Mouse (Mus musculus) A20 (cell line): ENCODE data around the gene Rpl13a.
"Not testable (repeated sequence)": the region's sequence is repeated elsewhere in the genome, so short reads cannot be mapped to it uniquely, and the experiment has no call there.

Experiments used
- DNase-seq: peaks from one replicate; pipeline ENCODE4 v3.0.0-alpha.2; 2011; ENCODE audit warnings: low read depth, low spot score

The Rpl13a gene

DNA sequence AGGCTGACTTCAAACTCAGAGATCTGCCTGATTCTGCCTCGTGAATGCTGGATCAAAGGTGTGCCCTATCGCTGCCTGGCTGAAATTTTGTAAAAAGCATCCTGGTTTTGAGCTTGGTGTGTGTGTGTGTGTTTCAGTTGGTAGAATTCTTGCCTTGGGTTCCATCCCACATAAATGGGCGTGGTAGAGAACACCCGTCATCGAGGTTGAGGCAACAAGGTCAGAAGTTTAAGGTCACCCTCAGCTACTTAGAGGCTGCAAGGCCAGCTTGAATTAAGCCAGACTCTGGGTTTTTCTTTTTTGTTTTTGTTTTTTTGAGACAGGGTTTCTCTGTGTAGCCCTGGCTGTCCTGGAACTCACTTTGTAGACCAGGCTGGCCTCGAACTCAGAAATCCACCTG lies 10.2 kb downstream of the Rpl13a start:
- DNase-seq = no peak

DNA sequence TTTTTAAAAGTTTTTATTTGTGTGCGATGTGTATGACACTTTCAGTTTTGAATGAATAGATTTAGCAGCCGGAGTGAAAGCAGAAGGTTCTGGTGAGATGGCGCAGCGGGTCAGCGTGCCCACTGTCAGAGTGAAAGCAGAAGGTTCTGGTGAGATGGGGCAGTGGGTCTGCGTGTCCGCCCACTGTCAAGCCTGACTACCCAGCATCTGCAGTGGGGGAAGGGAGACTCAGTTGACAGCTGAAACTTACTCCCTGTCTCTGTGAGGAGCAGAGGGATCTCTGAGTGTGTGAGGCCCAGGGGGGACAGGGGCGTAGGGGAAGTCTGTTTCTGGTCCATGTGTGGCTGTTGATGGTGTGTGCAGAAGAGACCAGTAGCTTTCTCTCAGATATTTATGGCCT lies 11.0 kb downstream of the Rpl13a start:
- DNase-seq = peak; percentile 89

DNA sequence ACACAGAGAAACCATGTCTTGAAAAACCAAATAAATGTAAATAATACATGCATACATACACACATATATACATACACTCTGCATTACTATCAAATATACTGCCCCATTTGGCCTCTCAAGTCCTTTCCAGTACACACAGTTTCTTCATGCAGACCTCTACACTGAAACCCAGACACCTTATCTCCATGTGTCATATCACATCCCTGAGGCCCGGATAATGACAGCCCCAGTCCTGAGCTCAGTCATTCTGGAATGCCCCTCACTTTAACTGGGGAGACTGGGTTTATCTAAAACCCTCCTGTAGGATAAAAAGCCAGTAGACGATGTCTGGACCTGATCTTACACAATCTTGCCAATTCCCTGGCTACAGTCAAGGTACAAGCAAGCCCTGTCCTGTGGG lies 15.1 kb downstream of the Rpl13a start:
- DNase-seq = no peak

DNA sequence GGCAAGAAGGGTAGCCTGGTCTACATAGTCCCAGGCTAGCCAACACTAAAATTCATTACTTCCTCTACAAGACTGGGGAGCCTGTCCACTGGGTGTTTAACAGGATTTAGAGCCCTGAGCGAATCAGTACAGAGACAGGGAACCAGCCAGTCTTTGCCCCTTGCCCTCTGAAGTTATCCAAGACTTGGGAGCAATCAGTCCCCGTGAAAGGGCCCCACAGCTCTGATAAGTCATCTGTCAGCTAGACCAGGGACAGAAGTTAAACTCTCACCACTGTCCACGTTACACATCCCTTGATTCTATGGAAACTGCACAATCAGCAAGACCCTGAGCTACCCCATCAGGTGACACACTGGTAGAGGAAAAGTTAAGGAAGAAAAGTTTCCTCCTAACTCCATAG lies 16.0 kb downstream of the Rpl13a start:
- DNase-seq = no peak

DNA sequence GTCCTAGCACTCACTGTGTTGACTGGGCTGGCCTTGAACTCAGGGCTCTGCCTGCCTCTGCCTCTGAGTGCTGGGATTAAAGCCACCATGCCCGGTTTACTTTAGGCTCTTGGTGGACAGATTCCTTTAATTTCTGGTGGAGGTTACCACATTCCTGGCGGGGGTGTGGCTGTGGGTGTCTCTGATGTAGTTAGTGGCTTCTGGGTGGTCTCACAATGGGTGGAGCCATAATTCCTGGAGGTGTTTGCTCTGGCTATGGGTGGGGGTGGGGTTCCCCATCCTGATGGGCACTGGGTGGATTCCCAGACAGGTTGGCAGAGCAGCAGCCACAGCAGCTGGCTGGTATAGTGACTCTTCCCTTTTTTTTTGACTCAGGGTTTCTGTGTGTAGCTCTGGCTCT lies 16.6 kb downstream of the Rpl13a start:
- DNase-seq = no peak

DNA sequence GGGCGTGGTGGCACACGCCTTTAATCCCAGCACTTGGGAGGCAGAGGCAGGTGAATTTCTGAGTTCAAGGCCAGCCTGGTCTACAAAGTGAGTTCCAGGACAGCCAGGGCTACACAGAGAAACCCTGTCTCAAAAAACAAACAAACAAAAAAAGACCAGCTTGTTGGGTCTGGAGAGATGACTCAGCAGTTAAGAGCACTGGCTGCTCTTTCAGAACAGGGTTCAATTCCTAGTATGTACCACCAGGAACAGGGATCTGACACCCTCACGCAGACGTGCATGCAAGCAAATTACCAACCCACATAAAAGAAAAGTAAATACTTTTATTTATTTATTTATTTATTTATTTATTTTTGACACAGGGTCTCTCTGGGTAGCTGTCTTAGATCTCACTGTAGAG lies 18.5 kb downstream of the Rpl13a start:
- not testable (repeated sequence) for DNase-seq

DNA sequence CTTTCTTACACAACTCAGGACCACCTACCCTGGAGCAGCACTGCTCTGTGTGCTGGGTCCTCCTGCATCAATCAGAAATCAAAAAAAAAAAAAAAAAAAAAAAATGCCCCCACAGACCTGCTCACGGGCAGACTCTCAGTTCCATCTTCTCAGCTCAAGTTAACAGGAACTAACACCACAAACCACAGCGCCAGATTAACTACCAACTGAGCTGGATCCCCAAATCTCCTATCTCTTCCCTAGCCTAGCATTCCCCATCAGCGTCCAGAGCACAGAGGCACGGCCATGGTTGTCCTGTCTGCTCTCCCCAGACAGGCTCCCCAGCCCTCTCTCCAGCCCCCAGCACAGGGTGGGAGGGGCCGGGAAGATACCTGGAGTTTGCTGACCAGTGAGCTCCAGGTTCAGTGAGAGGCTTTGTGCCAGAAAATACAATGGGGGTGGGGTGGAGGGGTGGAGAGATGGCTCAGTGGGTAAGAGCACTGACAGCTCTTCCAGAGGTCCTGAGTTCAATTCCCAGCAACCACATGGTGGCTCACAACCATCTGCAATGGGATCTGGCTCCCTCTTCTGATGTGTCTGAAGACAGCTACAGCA lies 21.4 kb downstream of the Rpl13a start:
- no peak for DNase-seq

DNA sequence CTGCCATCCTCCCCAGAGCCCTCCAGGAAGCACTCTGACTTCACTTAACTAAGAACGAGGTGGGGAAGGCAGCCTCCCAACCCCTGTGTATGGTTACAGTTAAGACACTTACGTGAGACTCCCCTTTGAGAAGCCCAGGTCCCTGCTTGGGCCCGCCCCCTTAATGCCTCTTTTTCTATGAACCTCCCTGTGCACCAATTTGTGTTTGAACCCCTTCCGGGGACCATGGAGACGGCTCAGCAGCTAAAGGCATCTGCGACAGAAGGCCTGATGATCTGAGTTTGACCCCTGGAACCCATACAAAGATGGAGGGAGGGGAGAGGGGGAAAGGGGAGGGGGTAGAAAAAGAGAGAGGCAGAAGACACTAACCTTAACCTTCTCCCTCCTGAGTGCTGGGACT lies 22.1 kb downstream of the Rpl13a start:
- no peak for DNase-seq

DNA sequence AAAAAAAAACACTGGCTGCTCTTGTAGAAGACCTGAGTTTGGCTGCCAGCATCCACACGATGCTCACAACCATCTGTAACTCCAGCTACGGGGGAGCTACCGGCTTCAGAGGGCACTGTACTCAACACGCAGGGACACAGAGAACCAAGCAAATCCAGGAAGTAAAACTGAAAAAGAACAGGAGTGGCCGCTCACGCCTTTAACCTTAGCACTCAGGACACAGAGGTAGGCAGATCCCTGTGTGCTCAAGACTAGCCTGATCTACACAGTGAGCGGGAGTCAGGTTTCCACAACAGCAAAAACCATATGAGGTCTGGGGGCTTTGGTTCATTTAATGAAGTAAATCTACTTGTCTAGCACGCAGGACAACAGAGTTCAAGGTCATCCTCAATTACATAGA lies 23.1 kb downstream of the Rpl13a start:
- no peak for DNase-seq

DNA sequence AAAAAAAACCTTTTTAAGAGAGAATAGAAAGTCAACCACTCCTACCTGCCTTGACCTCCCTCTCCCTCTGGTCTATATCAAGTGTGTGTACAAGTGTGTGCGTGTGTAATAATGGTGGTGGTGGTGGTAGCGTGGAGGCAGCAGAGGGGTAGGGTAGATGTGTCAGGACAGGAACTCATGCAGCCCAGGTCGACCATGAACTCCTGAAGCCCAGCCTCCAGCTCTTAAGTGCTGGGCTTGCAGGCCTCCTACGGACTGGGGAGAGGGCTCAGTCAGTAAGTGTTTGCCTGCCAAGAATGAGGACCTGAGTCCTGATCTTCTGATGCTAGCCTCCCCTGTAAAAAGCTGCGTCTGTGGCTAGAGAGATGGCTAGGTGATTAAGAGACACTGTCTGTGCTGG lies 23.6 kb downstream of the Rpl13a start:
- no peak for DNase-seq

DNA sequence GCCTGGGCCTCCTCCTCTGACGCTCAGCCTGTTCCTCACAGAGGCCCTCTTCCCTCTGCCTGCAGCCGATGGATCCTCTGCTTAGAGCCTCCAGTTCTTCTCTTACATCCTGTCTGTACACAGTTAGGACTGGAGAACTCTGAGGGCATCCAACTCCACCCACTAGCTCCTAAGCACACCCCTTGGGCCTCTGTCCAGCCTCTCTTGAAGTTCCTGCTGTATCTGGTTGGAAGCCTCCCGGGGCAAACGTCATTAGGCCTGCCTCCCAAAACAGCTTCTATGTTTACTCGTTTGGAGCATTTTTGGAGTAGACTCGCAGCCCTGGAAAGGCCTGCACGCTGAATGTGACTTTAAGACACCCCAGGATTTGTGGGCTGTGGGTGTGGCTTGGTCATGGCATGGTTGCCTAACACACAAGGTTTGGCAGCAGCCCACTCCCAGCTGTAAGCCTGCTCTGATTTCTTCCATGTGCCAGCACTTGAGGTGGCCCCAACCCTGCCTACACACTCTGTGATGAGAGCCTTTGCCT lies 24.8 kb downstream of the Rpl13a start, which contains the start of gene Fcgrt:
Gene Fcgrt, minus strand, starts transcription at position 200 of the 529 bp plus-strand sequence.
- DNase-seq = no peak

DNA sequence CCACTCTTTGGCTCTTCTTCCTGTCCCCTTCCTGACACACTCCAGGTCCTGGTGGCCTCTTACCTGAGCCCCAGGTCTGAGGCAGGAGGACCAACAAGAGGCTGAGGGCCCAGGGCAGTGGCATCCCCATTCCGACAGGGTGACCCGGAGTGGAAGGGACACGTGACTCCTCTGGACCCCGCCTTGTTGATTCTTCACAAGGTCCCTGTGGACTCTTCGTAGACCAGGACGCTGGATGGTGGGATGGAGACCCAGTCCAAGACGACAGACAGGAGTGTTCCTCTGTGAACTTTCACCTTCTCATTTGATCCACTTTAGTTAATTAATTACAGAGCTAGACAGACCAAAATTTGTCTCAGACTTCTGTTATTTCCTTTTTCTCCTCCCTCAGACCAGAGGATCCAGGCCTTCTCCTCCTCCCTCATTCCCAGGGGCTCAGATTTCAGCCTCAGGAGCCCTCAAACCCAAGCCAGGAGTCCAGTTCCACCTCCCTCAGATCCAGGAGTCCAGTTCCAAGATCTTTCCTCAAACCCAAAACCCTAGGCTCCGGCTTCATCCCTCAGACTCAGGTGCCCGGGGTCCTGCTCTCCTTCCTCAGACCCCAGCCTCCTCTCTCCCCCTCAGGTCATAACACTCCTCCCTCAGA lies 25.5 kb downstream of the Rpl13a start:
- DNase-seq = no peak

DNA sequence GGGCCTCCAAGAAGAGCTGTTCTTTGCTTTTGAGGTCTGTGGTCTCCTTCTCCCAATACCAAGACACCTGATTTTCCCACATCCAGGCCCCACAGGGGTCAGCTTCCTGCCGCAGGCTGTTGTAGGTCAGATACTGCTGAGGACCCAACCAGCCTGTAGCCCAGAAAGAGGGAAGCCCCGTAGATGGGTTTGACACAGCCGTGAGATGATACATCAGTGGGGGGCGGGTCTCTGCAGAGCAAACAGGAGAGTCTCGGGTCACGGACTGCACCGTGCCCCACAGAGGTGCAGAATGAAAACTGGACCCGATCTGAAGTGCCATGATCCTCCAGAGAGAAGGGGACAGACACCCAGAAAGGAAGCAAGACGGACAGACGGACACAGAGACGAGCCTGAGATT lies 26.1 kb downstream of the Rpl13a start:
- DNase-seq = no peak

DNA sequence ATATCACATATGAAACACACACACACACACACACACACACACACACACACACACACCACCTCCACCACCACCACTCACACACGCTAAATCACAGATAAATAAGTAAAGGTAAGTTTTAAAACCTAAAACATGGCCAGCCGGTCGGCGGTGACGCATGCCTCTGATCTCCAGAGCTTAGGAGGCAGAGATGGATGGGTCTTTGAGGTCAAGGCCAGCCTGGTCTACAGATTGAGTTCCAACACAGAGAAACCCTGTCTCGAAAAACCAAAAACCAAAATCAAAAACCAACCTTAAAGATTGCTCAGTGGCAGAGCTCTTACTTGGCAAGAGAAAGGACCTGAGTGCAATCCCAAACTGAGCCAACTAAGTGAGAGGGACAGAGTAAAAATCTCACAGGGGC lies 28.5 kb downstream of the Rpl13a start:
- DNase-seq = no peak

DNA sequence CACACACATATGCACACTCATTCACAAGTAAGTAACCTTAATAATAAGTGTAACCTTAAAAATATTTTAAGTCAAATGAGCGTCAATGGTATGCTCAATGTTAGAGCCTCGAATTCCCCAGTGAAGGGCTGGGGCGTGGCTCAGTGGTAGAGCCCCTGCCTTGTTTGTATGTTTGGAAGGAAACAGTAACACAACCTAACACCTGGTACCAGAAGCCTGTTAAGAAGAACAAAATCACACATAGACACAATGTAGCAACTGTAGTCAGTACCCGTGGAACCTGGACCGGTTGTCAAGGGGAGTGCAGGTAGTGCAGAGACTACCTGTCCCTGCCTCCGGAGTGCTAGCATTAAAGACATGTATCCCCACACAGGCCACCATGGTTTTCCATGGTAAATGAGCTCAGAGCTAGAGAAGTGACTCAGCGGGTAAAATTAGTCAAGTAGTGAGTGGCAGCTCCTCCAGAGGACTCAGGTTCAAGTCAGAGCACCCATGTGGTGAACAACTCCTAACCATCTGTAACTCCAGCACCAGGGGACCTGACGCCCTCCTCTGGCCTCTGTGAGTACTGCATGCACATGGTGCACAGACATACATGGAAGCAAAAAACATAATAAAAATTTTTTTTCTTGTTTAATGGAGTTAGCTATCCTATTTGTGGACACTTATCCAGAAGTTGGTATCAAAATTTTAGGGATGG lies 29.9 kb downstream of the Rpl13a start:
- DNase-seq = peak; percentile 51

DNA sequence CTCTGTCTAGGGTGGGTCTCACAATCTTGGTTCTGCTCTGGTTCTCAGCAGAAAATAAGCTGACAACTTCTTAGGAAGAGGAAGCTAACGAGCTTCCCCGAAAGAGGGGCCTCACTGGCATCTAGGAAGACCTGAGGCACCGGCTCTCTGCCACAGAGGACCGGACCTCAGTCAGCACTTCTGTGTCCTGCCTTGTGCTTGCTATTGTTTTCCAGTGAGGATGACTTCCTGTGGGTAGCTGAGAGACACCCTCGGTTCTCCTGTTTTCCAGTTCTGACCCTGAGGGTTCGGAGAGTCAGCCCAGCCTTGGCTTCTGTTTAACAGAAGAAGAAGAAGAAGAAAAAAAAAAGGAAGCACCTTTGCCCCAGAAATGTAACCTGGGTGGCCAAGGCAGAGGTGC lies 31.1 kb downstream of the Rpl13a start:
- no peak for DNase-seq

DNA sequence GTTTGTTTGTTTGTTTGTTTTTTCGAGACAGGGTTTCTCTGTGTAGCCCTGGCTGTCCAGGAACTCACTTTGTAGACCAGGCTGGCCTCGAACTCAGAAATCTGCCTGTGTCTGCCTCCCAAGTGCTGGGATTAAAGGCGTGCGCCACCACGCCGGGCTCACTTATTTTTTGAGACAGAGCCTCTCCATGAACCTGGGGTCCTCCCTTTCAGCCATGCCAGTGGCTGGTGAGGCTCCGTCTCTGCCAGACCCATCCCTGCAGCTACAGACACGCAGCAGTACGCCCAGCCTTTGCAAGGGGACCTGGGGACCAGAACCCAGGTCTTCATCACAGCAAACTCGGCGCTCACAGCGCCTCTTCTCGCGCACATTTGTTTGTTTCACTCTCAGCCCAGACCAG lies 32.6 kb downstream of the Rpl13a start:
- DNase-seq = not testable (repeated sequence)

DNA sequence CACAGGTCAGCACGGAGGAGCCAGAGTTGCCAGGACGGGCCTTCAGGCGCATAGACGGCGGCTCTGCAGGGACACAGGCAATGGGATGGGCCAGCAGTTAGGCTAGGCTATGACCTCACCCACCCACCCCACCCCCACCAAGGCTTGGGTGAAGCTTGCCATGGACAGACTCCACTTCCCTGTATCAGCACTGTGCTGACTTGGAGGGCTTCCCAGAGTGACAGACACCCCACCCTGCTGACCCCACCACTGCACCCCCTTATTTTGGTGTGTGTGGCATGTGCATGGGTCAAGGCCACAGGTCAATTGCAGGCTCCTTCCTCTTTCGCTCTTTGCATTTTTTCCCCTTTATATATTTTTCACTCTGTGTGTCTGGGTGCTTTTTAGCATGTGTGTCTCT lies 33.2 kb downstream of the Rpl13a start:
- peak; percentile 67 for DNase-seq

DNA sequence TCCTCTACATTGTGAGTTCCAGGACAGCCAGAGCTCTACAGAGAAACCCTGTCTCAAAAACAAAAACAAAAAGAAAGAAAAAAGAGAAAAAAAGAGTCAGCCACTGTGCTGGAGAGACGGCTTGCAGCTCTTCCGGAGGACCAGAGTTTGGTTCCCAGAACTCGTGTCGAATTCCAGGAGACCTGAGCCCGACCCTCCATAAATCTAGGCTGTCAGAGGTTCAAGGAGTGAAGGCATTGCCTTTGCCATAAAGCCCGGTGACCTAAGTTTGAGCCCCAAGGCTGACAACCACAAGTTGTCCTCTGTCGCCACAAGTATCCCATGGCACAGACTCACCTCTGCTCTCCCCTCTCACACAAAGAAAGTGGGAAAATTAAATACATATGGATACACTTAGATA lies 34.4 kb downstream of the Rpl13a start:
- DNase-seq = no peak

DNA sequence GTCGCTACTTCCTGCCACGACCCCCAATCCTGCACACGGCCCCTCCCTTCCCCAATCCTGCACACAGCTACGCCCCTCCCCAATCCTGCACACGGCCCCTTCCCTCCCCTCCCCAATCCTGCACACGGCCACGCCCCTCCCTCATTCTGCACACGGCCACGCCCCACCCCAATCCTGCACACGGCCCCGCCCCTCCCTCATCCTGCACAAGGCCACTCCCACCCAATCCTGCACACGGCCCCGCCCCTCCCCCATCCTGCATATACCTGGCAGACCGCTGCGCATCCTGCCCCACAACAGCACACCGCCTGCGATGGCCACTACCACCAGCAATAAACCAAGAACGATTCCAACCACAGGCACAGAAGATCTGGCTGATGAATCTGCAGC lies 35.0 kb downstream of the Rpl13a start:
- no peak for DNase-seq

DNA sequence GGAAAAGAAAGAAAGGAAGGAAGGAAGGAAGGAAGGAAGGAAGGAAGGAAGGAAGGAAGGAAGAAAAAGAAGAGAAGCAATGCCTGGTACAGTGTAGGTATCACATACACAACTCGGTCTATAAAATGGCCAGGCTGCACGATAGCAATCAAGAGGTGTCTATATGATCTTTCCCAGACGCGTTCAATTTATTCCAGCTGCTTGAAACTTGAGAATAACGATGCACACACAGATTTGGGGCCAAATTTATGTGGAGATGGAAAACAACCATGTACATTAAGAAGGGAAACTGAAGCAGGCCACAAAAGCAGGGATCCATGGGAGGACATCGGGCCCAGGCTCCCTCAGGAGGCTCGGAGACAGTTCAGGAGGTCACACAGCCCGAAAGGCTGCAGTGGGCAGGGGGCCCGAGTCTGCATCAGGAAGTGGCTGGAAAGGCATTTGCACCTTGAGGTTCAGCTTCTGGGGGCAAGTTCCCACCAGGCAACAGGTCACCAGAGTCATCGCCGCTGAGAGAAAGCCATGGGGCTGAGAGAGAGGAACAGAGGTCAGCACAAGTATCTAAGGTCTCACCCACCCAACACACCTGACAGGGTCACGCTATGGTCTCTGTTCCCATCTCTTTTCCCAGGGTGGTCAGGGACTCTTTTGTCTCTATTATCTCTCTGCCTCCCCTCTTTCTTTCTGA lies 35.6 kb downstream of the Rpl13a start:
- DNase-seq = no peak

DNA sequence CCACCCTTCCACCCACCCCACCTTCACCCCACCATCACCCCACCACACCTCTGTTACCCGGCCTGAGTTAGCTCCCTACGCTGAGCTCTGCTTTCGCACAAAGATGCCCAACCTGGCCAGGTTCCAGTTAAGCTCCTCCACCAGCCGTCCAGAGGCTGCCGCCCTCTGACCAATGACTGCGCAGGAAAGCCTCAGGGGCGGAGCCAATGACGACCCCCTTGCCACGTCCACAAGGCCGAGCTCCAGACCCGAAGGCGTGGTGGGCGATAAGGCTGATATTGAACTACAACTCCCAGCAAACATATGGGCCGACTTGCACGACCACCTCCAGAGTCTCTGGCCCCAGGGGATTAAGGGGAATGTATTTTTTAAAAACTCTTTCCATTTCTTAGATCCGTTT lies 36.5 kb downstream of the Rpl13a start, which contains the start of gene Rcn3:
Gene Rcn3, minus strand, starts transcription at position 174 of the 400 bp plus-strand sequence.
- no peak for DNase-seq
